Mouse (Mus musculus): ENCODE measurements around the gene Trappc1. TPM values are rescaled to one million over a fixed set of nuclear protein-coding genes. Genes with fewer than 3 reads are reported as not detected.

Gene Trappc1
- total RNA-seq, 2 experiments from 2014 or later = 65.5 to 79.1 TPM

DNA sequence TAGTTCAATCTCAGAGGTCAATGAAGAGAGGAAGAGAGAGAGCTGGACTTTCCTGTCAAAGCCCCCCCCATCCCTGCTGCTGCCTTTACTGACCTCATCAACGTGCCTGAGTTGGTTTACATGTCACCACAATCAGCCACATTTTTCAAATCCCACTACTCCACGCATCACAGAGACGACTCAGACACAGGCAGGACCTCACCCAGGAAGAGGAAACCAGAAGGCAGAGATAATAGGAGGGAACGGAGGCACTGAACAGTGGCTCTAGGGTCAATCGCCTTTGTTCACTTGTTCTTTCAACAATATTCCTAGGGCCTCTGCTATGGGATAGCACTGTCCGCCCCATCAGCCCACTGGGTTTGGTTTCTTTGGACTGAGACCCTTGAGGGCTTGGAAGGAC is 3.9 kb downstream of the Trappc1 start:
- DNase-seq (ENCODE audit: low spot score in 2 of 2) = no peak

DNA sequence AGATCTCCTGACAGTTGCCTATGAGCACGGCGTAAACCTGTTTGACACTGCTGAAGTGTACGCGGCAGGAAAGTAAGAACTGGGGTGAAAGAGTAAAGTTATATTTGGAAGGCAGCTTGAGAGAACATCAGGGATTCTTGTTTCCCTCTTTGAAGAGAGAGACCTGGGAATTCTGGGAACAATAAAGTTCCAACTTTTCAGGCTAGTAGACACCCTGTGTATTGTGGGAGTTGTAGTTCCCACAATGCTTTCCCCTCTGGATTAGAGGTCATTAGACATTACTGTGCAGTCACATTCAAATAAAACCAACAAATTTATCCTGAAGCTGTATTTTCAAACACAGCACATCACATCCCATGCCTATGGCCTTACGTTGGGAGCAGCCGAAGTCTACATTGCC is 4.7 kb downstream of the Trappc1 start:
- DNase-seq (ENCODE audit: low spot score in 2 of 2) = no peak

DNA sequence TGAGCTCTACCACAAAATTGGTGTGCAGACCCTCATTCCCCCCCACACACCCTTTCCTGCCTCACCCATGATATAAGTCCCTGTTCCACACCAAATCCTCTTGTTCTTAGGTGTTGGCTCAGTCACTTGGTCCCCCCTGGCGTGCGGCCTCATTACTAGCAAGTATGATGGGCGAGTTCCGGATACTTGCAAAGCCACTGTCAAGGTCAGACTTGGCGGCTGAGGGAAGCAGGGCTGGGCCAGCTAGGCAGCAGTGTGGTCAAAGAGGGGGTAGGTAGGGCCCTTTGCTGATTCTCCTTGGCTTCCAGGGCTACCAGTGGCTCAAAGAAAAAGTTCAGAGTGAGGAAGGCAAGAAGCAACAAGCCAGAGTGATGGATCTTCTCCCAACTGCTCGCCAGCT is 7.4 kb downstream of the Trappc1 start:
- DNase-seq (ENCODE audit: low spot score in 2 of 2) = no peak

DNA sequence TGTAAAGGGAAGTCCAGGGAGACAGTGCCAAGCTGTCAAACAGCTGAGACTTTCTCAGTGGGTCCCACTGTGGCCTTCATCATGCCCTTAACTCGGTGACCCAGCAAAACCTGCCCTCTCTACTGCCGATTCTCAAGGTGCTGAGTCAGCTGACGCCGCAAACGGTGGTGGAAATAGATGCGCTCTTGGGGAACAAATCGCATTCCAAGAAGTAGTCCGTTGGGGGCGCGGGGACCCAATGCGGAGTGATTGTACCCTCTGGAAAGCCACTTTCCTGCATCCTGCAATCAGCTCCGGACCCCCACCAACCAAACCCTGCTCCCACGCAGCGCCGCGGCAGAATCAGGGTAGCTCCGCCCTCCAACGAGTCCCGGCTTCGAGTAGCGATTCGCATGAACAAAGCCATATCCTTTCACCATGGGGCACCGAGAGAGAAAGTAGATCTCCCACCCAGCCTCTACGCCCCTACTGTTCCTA is 8.2 kb downstream of the Trappc1 start:
- DNase-seq (ENCODE audit: low spot score in 2 of 2) = peak; percentile 84 to 85

DNA sequence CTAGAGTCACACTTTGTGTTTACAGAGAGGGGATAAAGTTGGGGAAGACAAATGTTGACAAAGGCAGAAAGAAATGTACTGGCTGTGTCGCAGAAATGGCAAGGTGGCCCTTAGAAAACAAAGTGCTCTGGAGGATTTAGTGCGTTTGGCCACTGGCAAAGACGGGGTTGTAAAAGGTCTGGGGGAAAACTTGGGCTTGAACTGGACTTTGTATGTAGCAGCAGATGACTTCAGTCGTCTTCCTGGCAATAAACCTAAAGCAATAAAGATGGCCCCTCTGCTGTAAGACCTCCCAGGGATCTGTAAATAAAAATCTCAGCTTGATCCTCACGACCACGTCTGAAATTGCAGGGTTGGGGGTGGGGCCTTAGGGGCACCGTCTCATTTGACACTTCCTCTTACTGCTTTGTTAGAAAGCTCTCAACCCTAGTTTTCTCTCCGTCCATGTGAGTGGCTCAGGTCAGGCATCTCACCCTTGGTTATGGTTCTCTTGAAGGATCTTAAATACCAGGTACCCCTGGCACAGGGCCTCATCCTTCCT is 9.0 kb downstream of the Trappc1 start:
- DNase-seq (ENCODE audit: low spot score in 2 of 2) = no peak

DNA sequence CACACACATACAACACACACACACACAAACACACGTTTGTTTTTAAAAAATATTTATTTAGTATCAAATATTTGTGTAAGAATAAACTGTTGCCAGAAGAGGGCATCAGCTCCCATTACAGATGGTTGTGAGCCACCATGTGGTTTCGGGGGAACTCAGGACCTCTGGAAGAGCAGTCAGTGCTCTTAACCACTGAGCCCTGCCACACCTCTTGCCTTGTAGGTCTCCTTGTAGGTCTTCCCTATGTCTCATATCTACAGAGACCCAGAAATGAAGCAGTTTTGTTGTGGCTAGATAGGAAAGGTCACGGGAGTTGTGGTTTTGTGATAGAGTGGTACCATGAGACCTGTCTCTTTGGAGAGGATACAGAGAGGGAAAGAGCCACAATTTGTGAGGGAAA is 10.1 kb downstream of the Trappc1 start:
- no peak for DNase-seq (ENCODE audit: low spot score in 2 of 2)

DNA sequence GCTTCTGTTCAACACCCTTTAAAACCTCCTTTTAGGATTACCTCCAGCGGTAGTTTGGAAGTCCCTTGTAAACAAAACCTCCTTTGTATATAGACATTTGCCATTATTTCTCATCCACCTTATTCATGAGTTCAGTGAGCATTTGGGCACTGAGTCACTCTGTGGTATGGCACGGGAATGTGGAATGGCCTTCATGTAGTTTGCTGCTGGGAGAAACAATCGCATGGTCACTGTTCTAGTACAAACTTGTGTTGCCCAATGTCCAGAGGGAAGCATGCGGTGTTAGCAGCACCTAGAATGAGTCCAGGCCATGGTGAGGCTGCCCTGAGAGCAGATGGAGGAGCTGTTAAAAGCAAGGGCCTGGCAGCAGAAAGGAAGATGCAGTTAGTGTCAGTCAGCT is 11.0 kb downstream of the Trappc1 start:
- DNase-seq (ENCODE audit: low spot score in 2 of 2) = no peak

DNA sequence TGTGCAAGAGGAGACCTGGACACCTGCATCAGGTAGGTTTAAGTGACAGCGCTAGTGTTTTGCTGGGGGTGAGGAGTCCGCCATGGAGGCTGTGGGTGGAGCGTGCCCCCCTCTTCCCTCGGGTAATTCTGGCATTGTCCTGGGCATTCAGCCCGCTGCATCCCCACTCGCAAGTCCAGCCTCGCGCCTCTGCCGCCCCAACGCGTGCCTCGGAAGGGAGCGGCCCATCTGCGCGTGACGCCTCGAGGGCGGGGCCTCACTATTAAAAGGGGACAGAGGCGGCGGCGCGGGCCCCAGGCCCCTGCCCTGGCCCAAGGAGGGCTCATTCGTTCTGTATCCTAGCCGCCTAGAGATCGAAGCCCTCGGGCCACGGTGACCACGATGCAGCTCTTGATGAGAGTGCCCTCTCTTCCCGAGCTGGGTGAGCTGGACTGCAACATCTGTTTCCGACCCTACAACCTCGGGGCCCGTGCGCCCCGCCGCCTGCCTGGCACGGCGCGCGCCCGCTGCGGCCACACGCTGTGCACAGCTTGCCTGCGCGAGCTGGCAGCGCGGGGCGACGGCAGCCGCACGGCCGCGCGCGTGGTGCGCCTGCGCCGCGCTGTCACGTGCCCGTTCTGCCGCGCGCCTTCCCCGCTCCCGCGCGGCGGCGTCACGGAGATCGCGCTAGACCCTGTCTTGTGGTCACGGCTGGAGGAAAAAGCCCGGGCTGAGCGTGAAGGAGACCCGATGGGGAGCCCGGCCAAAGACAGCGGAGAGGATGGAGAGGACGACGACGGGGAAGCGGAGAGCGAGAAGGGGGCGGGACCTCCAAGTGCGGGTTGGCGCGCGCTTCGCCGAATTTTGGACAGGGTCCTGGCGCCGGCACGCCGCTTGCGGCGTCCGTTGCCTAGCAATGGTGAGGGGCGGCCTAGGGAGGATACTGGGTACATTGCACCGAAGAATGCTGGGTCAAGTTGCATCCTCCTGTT is 16.7 kb downstream of the Trappc1 start, which contains the start of gene Rnf227:
Gene Rnf227 (plus strand): TSS at position 301 of the 971 bp plus-strand sequence.
- peak; percentile 78 to 88 for DNase-seq (ENCODE audit: low spot score in 2 of 2)

DNA sequence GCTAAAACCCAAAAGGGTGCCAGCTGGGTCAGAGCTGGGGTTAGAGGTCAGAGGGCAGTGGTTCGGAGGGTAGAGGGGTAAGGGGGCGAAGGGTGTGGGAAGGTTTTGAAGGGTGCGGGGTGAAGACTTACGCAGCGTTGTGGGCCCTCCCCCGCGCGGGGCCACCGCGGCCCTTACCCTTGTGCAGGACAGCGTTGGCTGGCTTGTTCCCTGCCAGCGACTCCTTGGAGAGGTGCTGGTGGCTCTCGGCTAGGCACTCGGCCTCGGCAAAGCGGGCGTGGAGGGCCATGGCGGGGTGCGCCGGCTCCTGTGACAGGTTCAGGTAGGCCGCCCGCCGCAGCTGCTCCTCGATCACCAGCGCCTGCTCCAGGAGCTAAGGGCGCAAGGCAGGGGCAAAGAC is 22.7 kb downstream of the Trappc1 start:
- DNase-seq (ENCODE audit: low spot score in 2 of 2) = no peak

DNA sequence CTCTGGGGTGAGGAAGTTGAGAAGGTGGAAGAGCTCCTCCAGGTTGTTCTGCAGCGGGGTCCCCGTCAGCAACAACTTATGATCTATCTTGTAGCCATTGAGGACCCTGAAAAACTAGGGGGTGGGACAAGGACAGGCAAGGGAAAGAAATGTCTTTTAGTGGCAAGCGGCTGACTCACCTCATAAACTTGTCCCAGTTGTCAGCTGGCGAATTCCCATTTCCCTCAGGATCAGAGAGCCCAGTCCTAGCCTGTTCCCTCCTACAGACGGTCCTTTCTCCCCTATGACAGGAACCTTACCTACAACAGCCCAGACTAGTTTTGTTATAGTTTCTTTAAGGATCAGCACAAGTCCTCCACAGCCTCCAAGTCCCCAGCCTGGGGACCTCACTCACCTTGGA is 32.8 kb downstream of the Trappc1 start:
- no peak for DNase-seq (ENCODE audit: low spot score in 2 of 2)

DNA sequence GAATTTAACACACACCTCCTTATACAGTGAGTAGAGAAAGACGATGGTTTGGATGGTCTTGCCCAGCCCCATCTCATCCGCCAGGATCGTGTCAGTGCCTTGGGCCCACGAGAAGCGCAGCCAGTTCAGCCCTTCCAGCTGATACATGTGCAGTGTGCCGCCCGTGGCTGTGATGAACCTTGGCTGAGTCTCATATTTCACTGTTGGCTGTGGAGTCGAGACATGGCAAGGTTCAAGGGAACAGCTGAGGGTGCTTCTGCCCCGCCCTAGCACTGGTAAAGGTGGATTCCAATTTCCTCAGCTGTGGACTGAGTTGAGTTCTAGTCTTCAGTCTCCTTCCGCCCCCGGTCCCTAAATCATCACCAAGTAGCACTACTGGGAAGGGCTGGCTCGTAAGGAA is 33.9 kb downstream of the Trappc1 start:
- DNase-seq (ENCODE audit: low spot score in 2 of 2) = no peak

DNA sequence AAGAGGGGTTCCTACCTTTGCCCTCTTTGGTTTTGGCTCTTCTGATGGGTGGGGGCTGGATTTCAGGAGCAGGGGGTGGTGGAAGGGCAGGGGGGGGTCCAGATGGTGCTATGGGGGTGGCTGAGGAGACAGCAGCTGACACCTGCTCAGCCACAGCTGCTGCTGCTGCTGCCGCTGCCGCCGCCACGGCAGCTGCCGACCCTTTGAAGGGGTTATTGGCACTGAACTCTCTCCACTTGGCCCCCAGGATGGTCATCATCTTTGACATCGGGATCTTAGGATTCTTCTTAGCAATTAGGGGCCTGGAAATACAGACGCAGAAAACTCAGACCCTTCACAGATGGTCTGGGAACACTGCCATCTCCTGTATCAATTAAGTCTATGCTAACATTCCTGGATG is 38.2 kb downstream of the Trappc1 start:
- no peak for DNase-seq (ENCODE audit: low spot score in 2 of 2)

DNA sequence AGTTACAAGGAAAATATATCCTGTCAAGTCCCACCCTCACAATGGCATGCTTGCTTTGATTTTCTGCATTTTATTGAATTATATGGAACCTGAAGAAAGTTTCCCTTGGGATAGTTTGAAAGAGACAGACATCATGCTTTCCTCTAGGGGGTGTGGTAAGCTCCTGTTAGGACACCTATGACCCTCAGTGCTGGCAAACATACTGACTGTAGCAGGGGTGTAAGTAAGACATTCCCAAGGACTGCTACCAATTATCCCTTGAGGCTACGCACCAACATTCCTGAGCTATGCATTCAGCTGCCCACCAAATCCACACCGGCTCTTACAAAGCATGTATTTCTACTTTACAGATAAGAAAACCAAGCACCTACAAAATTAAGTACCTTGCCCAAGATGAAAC is 38.7 kb downstream of the Trappc1 start:
- no peak for DNase-seq (ENCODE audit: low spot score in 2 of 2)

DNA sequence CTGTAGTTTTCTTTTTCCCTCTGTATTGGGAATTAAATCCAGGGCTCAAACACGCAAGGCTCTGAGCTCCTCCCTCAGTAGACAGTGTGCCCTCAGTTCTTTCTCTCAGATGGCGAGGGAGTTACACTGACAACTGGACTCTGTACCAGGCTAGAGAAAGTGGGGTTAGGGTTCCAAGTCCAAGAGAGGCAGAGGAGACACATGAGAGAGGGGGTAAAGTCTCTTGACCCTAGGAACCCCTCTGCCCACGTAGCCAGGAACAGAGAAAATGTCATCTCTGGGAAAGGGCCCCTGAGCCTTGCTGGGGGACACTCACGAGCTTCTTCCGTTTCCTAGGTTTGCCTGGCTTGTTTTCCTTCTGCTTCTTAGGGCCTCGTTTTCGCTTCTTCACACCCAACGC is 40.6 kb downstream of the Trappc1 start:
- DNase-seq (ENCODE audit: low spot score in 2 of 2) = no peak

DNA sequence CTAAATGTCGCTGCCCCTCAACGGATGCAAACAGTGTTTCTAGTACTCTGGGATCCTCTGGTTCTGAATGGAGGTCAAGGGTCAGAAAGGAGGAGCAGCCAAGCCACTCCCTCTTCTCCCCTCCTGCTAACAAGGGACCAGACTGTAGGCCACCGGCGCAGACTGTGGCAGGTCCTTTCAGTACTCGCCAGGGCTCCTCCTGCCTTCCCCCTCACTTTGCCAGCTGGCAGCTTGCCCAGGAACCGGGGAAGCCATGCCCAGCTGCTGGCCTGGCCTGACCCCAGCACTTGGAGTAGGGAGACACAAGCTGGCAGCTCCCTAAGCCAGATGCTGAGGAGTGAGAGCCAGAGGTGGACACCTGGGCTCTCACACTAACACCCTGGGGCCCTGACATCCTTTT is 41.1 kb downstream of the Trappc1 start:
- DNase-seq (ENCODE audit: low spot score in 2 of 2) = peak; percentile 92 to 94

DNA sequence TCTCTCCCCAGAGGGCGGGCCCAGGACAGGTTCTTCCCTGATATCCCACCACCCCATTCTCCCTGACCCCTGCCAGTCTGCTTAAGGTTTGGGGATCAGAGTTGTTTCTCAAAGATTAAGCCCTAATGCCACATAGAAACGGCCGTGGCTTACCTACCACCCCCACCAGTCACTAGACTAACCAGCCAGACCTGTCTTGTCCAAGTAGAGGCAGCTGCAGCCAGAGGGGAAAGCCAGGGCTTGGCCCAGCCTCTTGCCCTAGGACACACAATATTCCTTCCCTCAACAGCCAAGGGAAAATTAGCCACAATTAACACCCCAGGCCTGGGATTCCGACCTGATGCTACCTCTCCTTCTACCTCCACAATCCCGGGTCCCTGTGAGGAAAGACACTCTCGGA is 41.9 kb downstream of the Trappc1 start:
- DNase-seq (ENCODE audit: low spot score in 2 of 2) = no peak

DNA sequence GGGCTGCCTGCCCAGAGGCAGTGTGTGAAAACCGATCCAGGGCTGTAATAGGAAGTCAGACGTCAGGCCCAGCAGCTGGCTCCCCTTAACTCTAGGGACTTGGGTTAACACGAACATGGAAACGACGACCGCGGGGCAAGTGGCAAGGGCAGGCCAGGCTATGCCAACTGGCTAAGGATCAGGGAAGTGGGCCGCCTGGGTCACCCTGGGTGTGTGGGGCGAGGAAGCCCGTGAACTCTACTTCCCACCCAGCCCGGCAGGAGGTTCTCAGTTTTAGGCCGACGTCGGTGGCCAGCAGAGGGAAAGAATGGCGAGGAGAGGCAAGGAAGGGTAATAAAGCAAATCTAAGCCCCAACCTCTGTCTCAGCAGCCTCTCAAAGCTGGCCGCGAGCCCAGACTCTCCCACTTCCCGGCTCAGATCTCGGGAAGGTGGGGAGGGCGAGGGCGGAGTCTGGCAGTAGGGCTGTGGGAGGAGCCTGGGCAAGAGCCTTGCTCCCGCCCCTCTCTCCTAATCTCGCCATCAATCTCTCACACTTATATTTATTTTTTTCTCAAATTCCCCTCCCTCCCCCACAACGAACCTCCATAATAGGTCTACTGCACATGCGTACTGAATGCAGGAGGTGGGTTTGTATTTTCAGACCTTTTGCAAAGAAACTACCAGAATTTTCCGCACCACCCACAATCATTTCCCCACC is 42.5 kb downstream of the Trappc1 start:
- peak; percentile 92 to 96 for DNase-seq (ENCODE audit: low spot score in 2 of 2)

DNA sequence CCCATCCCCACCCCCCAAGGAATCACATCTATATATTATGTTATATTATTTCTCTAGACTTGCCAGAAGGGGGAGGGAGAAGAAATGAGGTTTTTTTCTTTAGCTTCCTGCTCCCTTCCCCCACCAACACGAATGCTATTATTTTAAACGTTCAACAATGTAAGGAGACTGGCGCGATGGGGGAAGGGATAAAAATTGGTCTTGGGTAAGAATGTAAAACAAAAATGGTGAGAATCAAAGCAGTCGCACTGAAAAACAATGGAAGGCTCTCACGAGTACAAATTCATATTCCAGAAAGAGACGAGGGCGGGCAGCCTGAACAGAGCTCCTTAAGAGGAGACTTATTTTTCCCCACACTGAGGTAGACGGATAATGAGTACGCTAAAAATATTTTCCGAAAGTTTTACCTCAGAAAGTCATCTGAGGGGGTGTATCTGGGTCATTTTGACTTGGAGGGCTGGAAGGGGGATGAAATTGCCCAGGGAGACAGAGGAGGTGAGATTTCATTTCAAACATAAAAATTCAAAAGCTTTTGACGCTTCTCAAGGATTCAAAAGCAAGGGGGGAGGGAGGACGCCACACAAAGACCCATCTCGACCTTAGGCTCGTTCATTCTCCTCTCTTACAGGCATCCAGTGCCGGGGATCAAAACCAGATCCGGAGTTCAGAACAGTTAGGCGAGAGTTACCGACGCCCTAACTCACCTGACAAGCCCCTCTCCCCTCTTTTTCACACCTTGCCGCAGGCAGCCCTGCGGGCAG is 43.3 kb downstream of the Trappc1 start:
- peak in 1 of 2 experiments; percentile 60 for DNase-seq (ENCODE audit: low spot score in 2 of 2)

DNA sequence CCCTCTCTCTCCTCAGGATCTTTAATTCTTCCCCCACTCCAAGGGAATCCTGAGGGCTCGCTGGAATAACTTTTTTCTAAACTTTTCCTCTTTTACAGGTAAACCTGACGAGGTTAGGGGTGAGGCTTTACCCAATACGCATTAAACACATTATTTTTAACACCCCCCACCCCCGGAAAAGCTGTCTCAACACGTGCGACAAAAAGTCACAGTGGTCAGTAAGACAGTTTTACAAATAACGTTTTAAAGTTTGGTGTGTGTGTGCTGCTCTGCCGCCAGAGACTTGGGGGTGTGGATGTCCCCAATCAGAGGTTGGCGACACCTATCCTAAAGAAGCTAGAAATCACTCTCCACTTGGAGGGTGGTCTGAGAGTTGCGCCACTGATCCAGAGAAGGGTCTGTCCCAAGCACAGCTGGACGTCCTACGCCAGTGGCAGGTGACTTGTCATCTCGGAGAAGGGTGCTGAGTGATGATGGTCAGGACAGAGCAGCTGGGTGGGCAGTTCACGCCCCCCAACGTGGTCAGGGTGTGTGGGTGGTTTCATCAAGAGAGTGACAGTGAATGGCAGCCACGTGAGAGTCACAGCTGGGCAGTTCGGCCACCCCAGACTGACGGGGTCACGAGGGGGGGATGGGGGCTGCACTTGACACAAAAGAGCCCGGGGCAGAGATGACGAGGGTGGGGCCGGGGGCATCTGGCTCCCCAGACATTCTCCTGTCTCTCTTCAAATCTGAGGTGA is 44.0 kb downstream of the Trappc1 start:
- DNase-seq (ENCODE audit: low spot score in 2 of 2) = no peak

Data from layer of hippocampus, postnatal 14 days (tissue).